Mouse (Mus musculus) liver, embryonic 14.5 days (tissue): Measurements from ENCODE around the gene Celsr1.

ENCODE experiments used
- CTCF ChIP-seq: IDR thresholded peaks from 2 replicates; pipeline ENCODE4 v1.5.1; 2016; ENCODE audit warnings: antibody characterized with exemption, low read depth, control low read depth
- EP300 ChIP-seq: IDR thresholded peaks from 2 replicates; pipeline ENCODE4 v1.6.1; 2016; ENCODE audit warnings: antibody characterized with exemption, low read depth

DNA sequence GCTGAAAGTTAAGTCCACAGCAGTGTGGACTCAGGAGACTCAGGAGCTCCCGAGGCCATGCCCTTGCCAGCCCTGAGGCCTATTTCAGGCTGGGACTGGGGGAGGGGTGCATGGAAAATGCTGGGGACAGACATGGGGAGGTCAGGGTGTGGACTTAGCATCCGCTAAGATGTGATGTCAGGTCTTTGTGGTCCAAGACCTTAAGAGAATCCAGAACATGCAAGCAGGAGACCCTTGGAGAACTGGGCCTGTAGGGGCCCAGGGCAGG, 42.4 kb upstream of the Celsr1 start:
- TF ChIP-seq CTCF (no peak), EP300 (no peak)
